Mouse (Mus musculus) gastrocnemius, adult 2 months (tissue): Measurements from ENCODE around the gene Ces4a. TPM values are rescaled to one million over a fixed set of nuclear protein-coding genes. Genes with fewer than 3 reads are reported as not detected.
"Not testable (repeated sequence)": the region's sequence is repeated elsewhere in the genome, so short reads cannot be mapped to it uniquely, and the experiment has no call there.

Experiments
- DNase-seq: peaks from one replicate; pipeline ENCODE4 v3.0.0; 2022
- H3K27ac ChIP-seq: fragments of 200-600 bp; 2 replicates; pipeline ENCODE4 v1.8.1; 2022; ENCODE audit warnings: mild to moderate bottlenecking
- H3K4me3 ChIP-seq: fragments of 200-600 bp; 2 replicates; pipeline ENCODE4 v1.8.1; 2022; ENCODE audit warnings: mild to moderate bottlenecking, moderate library complexity
- CTCF ChIP-seq: fragments of 200-600 bp; IDR thresholded peaks from 2 replicates; pipeline ENCODE4 v1.8.1; 2022; ENCODE audit warnings: antibody characterized with exemption, mild to moderate bottlenecking, moderate library complexity
- intact Hi-C: fragments of 180-260 bp; cut with DNase I; formaldehyde crosslinking; loops from one replicate; pipeline ENCODE4 v1.15.1; 2025
- long read RNA-seq, 2 experiments: library from polyadenylated mRNA; stranded (forward); transcript quantifications; one replicate each; pipeline ENCODE4 v2.0.0; 2021
- total RNA-seq, 2 experiments: library from RNA; stranded (reverse); gene quantifications; 2 replicates each; pipeline ENCODE4 v1.2.3; 2021

Ces4a gene
- not detected for total RNA-seq
- long read RNA-seq, experiment 1, partial matches to known transcripts: 0 of 1 reads
- long read RNA-seq, experiment 1, other reads (novel, unspliced or antisense): 1 of 1 reads
- long read RNA-seq, experiment 2, partial matches to known transcripts: 0 of 1 reads
- long read RNA-seq, experiment 2, other reads (novel, unspliced or antisense): 1 of 1 reads

DNA sequence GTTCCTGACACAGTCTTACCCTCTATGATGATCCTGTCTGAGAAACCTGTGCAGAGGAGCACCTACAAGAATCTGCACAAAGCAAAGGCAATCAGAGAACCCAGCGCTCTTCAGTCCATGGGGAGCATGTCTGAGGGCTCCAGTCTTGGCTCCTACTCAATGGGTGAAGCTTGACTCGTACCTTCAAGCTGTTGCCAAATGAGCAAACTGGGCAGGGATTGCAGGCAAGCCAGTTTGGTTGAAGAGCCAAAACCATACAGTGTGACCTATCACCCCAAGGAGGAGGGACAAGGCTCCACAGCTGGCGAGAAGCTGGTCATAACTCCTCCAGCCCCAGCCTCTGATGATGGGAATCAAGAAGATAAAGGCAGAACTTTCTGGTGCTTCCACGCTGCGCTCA lies at the start of gene Ces4a:
Gene Ces4a, plus strand, starts transcription at position 292 of the 400 bp plus-strand sequence.
- Histone ChIP-seq H3K4me3 (no peak within 1 kb of the TSS), H3K27ac (no peak within 1 kb of the TSS)
- no peak for TF ChIP-seq CTCF
- DNase-seq: no peak
- intact Hi-C loops: no loop called here

DNA sequence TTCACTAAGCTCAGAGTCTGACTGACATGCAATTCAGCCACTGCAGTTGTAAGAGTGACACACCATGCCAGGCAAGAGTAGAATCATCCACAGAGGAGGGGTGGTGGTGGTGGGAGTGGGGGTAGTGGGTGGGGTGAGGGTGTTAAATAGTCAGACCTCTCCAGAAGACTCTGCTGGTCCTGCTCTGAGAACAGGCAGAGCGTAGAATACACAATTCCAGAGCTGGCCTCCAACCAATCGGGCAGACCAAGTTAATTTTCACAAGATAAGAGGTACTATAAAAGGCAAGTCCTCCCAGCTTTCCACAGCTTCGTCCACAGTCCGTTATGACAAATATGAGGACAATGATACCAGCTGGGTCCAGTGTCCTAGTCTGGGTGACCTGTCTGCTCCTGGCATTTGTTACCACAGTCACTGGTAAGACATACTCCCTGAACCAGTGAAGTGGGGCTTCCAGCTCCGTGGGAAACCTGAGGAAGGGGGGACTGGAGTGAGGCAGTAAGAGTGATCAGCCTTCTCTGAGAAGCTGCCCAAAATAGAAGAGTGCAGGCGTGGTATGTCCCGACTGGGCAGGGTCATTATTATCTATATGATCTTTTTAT lies 48.0 kb upstream of the Ces4a start, which contains the start of gene Ces3b:
Gene Ces3b, plus strand, starts transcription at position 305 of the 602 bp plus-strand sequence.
- DNase-seq: no peak
- intact Hi-C loops: no loop called here
- Histone ChIP-seq H3K4me3 (no peak within 1 kb of the TSS), H3K27ac (no peak within 1 kb of the TSS)
- no peak for TF ChIP-seq CTCF

DNA sequence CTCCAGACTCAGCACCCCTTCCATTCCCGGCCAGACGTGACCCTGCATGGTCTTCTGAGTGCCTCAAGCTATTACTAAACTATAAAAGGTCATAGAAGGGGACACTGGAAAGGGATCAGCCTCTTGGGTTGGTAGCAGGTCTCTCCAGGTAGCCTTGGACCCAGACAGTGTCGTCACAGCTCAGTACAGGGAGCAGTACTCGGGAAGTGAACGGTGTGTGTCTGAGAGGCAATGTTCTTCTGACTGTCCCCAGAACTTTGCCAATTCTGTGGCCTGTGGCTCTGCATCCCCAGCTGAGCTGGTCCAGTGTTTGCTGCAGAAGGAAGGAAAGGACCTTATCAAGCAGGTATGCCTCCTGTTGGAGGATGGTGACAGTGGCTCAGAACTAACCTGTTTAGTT lies 43.4 kb upstream of the Ces4a start:
- H3K4me3 ChIP-seq, H3K27ac ChIP-seq, intact Hi-C loops, DNase-seq: not testable (repeated sequence)

DNA sequence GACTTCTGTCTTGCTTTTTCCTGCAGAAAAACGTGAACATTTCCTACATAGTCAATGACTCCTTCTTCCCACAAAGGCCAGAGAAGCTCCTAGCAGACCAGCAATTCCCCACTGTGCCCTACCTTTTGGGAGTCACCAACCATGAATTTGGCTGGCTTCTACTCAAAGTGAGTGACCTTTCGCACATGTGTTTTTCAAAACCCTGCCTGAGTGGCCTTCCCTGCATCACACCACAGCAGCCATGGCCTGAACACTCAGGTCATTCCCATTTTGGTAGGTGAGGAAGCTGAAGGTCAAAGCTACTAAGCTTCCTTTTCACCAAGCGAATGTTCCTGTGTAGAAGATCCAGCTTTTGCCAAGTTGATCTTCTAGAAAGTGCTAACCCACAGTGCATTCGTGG lies 43.0 kb upstream of the Ces4a start:
- intact Hi-C loops: no loop called here
- DNase-seq: no peak

DNA sequence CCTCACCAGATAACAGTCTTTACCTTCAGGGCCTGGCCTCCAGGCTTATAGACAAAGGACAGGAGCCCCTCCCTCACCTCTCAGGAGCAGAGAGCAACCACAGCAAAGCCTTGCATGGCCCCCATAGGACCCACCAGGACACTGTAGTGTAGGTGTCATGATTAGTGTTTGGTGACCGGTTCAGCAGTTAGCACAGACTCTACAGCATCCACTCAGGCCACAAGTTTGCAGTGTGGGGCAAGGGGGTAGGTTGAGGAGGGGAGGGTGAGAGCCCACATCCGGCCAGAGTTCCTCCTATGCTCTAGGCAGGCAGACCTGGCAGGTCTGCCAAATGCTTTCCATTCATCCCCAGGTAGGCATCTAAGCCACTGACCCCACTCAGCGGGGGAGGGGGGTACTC lies 37.6 kb upstream of the Ces4a start:
- intact Hi-C loops: no loop called here
- TF ChIP-seq CTCF: no peak
- Histone ChIP-seq H3K4me3 (no peak overlapping the region), H3K27ac (no peak overlapping the region)
- no peak for DNase-seq

More for the DNA sequence above, 43.0 kb upstream of the Ces4a start:
- no peak for TF ChIP-seq CTCF
- H3K4me3 ChIP-seq: no peak overlapping the region
- no peak overlapping the region for H3K27ac ChIP-seq

DNA sequence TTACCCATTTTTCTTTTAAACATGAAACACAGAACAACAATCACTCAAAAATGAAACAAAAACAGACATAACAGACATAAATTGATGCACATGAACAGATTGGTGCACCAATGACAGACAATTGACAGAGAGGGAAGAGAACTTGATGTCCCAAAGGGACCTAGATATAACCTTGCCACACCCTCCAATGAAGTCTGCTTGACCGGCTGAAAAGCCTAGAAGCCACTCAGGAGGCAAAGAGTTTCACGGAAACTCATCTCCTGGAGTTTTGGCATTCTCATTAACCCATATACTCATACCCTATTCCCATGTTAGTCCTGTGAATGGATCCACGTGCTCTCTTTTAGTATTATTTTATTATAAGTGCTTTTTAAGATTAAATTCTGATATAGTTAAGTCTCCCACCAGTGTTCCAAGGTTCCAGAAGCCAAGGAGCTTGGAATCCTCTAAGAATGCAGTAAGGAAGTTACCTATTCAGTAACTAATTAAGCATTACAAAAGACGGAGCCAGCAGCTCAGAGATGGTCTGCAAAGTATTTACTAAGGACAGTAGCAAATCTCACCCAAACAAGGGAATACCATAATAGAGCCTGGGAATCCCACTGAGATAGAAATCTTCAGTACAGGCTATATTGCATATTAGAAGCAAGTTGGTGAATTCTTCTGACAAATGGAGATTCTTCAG lies 29.4 kb upstream of the Ces4a start:
- H3K4me3 ChIP-seq, H3K27ac ChIP-seq, intact Hi-C loops, DNase-seq: not testable (repeated sequence)

DNA sequence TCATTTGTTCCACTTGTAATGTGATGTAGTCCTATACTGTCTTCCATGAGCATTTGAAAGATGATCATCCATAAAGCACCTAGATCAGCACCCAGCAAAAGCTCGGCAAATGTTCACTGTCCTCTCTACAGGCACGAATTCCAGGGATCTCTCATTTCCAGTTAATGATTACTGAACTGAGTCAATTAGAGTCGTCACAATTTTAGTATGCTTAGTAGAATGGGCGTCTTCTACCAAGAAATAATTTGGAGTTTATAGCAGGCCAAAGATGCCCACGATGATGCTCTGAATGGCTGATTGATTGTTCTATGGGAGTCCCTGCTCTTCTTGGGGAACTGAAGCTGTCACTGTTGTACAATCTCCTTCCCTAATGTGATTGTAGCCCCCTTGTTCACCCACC lies 27.9 kb upstream of the Ces4a start:
- H3K27ac ChIP-seq, H3K4me3 ChIP-seq, intact Hi-C loops, DNase-seq: not testable (repeated sequence)

DNA sequence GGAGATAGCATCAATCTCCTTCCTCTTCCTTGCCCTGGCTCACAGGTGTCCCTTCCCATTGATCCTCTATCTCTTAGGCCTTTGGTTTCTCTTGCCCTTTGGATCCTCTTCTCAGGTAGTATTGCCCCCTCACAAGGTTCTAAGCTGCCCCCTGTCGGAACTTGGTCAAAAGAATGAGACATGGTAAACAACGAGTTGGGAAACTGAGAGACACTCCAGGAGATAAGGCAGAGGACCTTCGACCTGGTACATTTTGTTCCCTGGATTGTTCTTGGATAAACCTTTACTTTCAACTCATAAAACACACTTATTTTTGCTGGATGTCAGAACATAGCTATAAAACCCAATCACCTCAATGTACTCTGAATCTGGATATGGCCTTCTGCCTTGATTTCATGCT lies 27.4 kb upstream of the Ces4a start:
- no peak overlapping the region for H3K4me3 ChIP-seq
- H3K27ac ChIP-seq: no peak overlapping the region
- TF ChIP-seq CTCF: no peak
- intact Hi-C loops: no loop called here
- DNase-seq: no peak

DNA sequence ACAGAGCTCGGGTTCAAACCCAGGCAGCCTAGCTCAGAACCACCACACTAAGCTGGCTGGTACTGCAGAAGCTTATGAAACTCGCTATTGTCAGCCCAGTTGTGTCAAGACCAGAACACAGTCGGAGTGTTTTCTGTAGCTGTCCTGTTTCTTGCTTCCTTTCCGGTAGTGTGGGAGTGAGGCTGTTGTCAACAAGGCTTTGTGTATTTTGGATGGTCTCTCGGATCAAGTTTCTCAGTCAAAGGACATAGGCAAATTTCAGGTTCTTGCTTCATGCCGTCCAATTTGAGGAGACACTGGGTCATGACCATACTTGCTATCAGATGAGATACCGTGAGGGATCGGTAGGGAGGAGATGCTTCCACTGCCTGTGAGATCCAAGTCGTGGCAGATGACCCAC lies 1.7 kb upstream of the Ces4a start:
- Histone ChIP-seq H3K4me3 (no peak overlapping the region), H3K27ac (no peak overlapping the region)
- no peak for TF ChIP-seq CTCF
- intact Hi-C loops: no loop called here
- DNase-seq: no peak

DNA sequence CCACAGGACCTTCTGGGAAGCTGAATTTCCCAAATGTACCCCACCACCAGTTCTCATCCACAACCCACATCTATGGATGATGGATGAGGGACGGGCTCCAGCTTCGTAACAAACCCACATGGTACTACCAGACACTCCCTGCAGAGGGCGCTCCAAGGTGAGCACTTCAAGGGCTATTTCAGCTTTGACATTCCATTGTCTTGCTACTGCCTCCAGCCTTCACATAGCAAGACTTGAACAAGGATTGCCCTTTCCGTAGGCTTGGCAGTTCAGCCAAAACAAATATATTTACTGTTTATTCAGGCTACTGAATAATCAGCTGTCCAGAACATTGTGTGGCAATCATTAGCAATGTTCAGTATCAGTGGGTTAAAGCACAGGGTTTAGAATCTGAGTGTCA lies 6.8 kb downstream of the Ces4a start:
- H3K4me3 ChIP-seq: no peak overlapping the region
- peak; percentile 81 for DNase-seq
- intact Hi-C loops: loop anchor here (1.0 kb wide), 2 partner anchors 80 to 121 kb away; no protein-coding TSS in a partner anchor
- no peak overlapping the region for H3K27ac ChIP-seq
- TF ChIP-seq CTCF: peak; percentile 94; the same call in 1 of the 2 replicates

DNA sequence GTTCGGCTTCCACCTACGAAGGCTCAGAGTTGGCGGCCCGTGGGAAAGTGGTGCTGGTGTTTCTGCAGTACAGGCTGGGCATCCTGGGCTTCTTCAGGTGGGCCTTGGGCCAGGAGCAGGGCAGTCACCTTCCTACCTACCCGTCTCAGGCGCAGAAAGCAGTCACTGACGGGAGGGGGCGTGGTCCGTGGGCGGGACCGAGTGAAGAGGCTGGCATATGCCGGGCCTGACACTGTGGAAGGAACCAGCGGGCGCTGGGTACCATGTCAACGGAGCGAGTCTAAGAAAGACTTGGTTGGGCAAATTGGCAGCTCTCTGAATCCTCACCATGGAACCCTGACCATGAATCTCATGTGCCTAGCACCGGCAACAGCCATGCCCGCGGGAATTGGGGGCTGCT lies 10.8 kb downstream of the Ces4a start:
- no peak for DNase-seq
- no peak overlapping the region for H3K27ac ChIP-seq
- intact Hi-C loops: no loop called here
- no peak overlapping the region for H3K4me3 ChIP-seq
- no peak for TF ChIP-seq CTCF

DNA sequence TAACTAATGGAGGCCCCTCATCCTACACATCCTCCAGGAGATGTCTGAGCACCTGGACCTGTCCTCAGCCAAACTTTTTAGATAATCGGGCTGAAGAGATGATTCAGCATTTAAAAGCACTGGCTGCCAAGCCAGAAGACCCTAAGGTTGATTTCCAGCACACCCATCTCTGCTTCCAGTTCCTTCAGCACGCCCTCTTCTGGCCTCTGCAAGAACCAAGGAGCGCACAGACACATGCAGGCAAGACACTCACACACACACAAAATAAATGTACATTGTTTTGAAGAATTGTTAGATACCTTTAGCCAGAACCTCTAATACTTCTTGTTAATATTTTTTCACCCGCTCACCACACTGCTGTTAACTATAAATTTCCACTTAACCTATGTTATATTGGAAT lies 20.1 kb downstream of the Ces4a start:
- Histone ChIP-seq H3K27ac (no peak overlapping the region), H3K4me3 (no peak overlapping the region)
- intact Hi-C loops: no loop called here
- no peak for TF ChIP-seq CTCF
- no peak for DNase-seq

DNA sequence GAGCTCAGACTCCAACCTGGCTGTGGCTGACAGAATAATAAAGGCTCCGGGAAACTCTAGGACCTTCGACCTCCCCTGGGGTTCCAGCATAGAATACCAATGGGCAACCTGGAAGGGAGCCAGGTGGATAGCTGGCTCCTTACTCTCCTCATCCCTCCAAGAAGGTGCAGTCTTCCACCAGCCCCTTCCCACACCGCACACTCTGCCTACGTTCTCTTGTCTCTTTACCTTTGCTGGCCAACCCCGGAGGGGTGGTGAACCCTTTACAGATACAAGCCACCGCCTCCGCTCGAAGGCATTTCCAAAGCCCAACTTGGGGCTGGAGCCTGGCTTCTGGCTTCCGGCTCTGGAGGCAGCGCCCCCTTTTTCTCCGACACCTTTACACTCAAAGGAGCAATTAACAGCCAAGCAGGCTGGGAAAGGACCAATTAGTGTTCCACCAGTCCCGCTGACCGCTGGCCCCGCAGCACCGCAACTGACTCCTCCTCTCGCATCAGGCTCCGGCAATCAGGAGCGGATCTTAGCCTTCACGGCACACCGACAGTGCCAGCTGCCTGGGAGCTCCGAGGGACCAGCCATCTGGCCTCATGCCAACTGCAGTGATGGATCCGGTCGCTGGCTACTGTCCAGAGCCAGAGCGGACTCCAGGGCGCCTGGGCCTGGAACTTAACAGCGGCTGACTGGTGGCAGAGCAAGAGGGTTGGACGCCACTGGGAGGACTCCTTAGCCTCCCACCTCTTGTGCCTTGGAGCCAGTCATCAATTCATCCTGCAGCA lies 21.2 kb downstream of the Ces4a start:
- peak overlapping the region; percentile 61 for H3K27ac ChIP-seq

More for the DNA sequence above, 21.2 kb downstream of the Ces4a start:
- peak; percentile 93 for DNase-seq
- intact Hi-C loops: no loop called here
- TF ChIP-seq CTCF: peak; percentile 2; the same call in 1 of the 2 replicates
- peak overlapping the region; percentile 72 for H3K4me3 ChIP-seq
